8 mouse cellular contexts compared by ENCODE assay signal in genomic region chr3:90475151-90475830, GRCm38 (mm10). TPM values are rescaled to one million over a fixed set of nuclear protein-coding genes. Genes with fewer than 3 reads are reported as not detected.
A peak's percentile ranks its signal among the peaks of the same experiment; 100 is the strongest.
DNase-seq lines count a peak whose midpoint lies in the region; ATAC-seq and TF ChIP-seq lines count a peak whose summit lies in the region.

No protein-coding gene starts in this region.

- peak overlapping the region; percentile 89 for H3K4me3 ChIP-seq in heart, embryonic 10.5 days
- peak overlapping the region; percentile 44 to 48 for H3K4me3 ChIP-seq in MEL (ENCODE audit: control insufficient read depth in 1 of 2, insufficient read depth in 1 of 2, low read depth in 2 of 2, low read length in 2 of 2)
- peak overlapping the region; percentile 30 for H3K4me3 ChIP-seq in forebrain, embryonic 13.5 days
- H3K4me3 ChIP-seq in liver, embryonic 15.5 days (replicated peaks) = peak overlapping the region; percentile 54

- H3K4me2 ChIP-seq in forebrain, embryonic 13.5 days = peak overlapping the region; percentile 39
- peak overlapping the region; percentile 62 for H3K4me2 ChIP-seq in liver, embryonic 15.5 days

- DNase-seq in heart, embryonic 10.5 days (ENCODE audit: low spot score) = no peak
- no peak for DNase-seq in heart, postnatal 4 days
- DNase-seq in MEL (ENCODE audit: low read depth, low spot score) = peak; percentile 74
- no peak for DNase-seq in adrenal gland, postnatal 25 days
- DNase-seq in embryo, embryonic 9.5 days (ENCODE audit: extremely low spot score) = no peak
- no peak for DNase-seq in yolk sac, embryonic 10.5 days (ENCODE audit: low spot score)

- H3K27me3 ChIP-seq in heart, embryonic 10.5 days (ENCODE audit: insufficient read depth, poor library complexity, severe bottlenecking) = no peaks in the 10 kb centered on the region
- H3K27me3 ChIP-seq in MEL (ENCODE audit: control insufficient read depth in 1 of 2, insufficient read depth in 2 of 2, low read length in 2 of 2) = no peaks in the 10 kb centered on the region
- no peaks in the 10 kb centered on the region for H3K27me3 ChIP-seq in forebrain, embryonic 13.5 days
- H3K27me3 ChIP-seq in liver, embryonic 15.5 days = no peaks in the 10 kb centered on the region

- H3K4me1 ChIP-seq in heart, embryonic 10.5 days = peaks cover 10% of the 10 kb centered on the region; the same call in 1 of the 2 replicates
- H3K4me1 ChIP-seq in MEL (ENCODE audit: control insufficient read depth in 1 of 2, insufficient read depth in 2 of 2, low read length in 2 of 2) = peaks cover 3 to 18% of the 10 kb centered on the region in 2 experiments; a peak in 2 of 4 replicates
- H3K4me1 ChIP-seq in forebrain, embryonic 13.5 days = peaks cover 13% of the 10 kb centered on the region
- peaks cover 20% of the 10 kb centered on the region for H3K4me1 ChIP-seq in liver, embryonic 15.5 days (replicated peaks)

- no peak overlapping the region for H3K27ac ChIP-seq in heart, embryonic 10.5 days
- no peak overlapping the region for H3K27ac ChIP-seq in MEL (ENCODE audit: control insufficient read depth, low read depth, low read length)
- H3K27ac ChIP-seq in forebrain, embryonic 13.5 days = no peak overlapping the region
- H3K27ac ChIP-seq in liver, embryonic 15.5 days (replicated peaks) = no peak overlapping the region

- no peak for TF ChIP-seq EP300 in MEL (IDR thresholded peaks at IDR 0.05; ENCODE audit: low read depth in 1 of 2, low read length in 2 of 2)

- 41% methylated on average over 16 of the region's 16 CpGs for WGBS in heart, embryonic 10.5 days
- 43% methylated on average over 16 of the region's 16 CpGs for WGBS in forebrain, embryonic 13.5 days
- WGBS in liver, embryonic 15.5 days (ENCODE audit: insufficient replicate concordance) = 34% methylated on average over 16 of the region's 16 CpGs

- no peak for TF ChIP-seq POLR2A in MEL (IDR thresholded peaks at IDR 0.05; ENCODE audit: control insufficient read depth in 1 of 2, insufficient read depth in 1 of 2, low read depth in 1 of 2, low read length in 2 of 2, poor library complexity in 1 of 2)

- TF ChIP-seq CTCF in MEL (IDR thresholded peaks at IDR 0.05 in 2 of 3, conservative IDR thresholded peaks at IDR 0.05 in 1 of 3; ENCODE audit: control insufficient read depth in 1 of 3, insufficient read depth in 1 of 3, low read depth in 2 of 3, low read length in 3 of 3, poor library complexity in 1 of 3, severe bottlenecking in 1 of 3) = no peak; a peak in 1 of 6 replicates

- peaks cover 24% of the 10 kb centered on the region for H3K79me2 ChIP-seq in MEL (ENCODE audit: control insufficient read depth, insufficient read depth, low read length, poor library complexity)

- H3K9me3 ChIP-seq in heart, embryonic 10.5 days = no peaks in the 10 kb centered on the region
- no peaks in the 10 kb centered on the region for H3K9me3 ChIP-seq in MEL (replicated peaks; ENCODE audit: insufficient read depth, low read length)
- no peaks in the 10 kb centered on the region for H3K9me3 ChIP-seq in forebrain, embryonic 13.5 days (replicated peaks)
- H3K9me3 ChIP-seq in liver, embryonic 15.5 days (replicated peaks) = no peaks in the 10 kb centered on the region

- TF ChIP-seq RAD21 in MEL (IDR thresholded peaks at IDR 0.05; ENCODE audit: low read depth, low read length) = no peak

- H3K9ac ChIP-seq in MEL (ENCODE audit: control insufficient read depth, low read depth, low read length, poor library complexity, severe bottlenecking) = peak overlapping the region; percentile 28
- no peak overlapping the region for H3K9ac ChIP-seq in forebrain, embryonic 13.5 days
- no peak overlapping the region for H3K9ac ChIP-seq in liver, embryonic 15.5 days

- H3K36me3 ChIP-seq in heart, embryonic 10.5 days = peaks cover 27% of the 10 kb centered on the region
- H3K36me3 ChIP-seq in MEL (ENCODE audit: control insufficient read depth in 1 of 2, insufficient read depth in 2 of 2, low read length in 2 of 2) = peaks cover 14 to 26% of the 10 kb centered on the region in 2 experiments
- peaks cover 25% of the 10 kb centered on the region for H3K36me3 ChIP-seq in forebrain, embryonic 13.5 days (ENCODE audit: poor library complexity, severe bottlenecking)
- H3K36me3 ChIP-seq in liver, embryonic 15.5 days (replicated peaks) = peaks cover 26% of the 10 kb centered on the region

- ATAC-seq in forebrain, embryonic 13.5 days = peak; percentile 39
- ATAC-seq in liver, embryonic 15.5 days (ENCODE audit: insufficient read depth) = peak; percentile 2

TF ChIP-seq in MEL, 35 proteins besides CTCF, POLR2A, EP300 and RAD21:
- TF ChIP-seq ZNF384 (IDR thresholded peaks at IDR 0.05; ENCODE audit: low read depth, low read length) (peak; percentile 84), GABPA (IDR thresholded peaks at IDR 0.05; ENCODE audit: low read depth, low read length) (no peak)

RNA-seq across cellular contexts. Expression of gene Ilf2, which starts 0.6 kb away (rescaled TPM):
- polyA plus RNA-seq in heart, embryonic 10.5 days (2016; fragmentation: Nextera tagmentation; extraction: Ambion mirVana) = 149 and 215 TPM in 2 replicates
- 10 to 100 TPM; 69.0 to 74.2 TPM for total RNA-seq in heart, postnatal 4 days (2021)
- 162 and 175 TPM in 2 replicates for total RNA-seq in MEL (2012; rRNA removed)
- polyA plus RNA-seq in MEL (2012; ENCODE audit: insufficient read depth in 1 of 2, insufficient read length in 2 of 2, low read depth in 1 of 2, low replicate concordance in 2 of 2, missing spikeins in 1 of 2) = 100 to 1,000 TPM; 107 to 223 TPM
- 367 and 388 TPM in 2 replicates for polyA plus RNA-seq in forebrain, embryonic 13.5 days (2015; fragmentation: Nextera tagmentation; extraction: Ambion mirVana)
- polyA plus RNA-seq in liver, embryonic 15.5 days (2015; fragmentation: Nextera tagmentation; extraction: Ambion mirVana) = 48.2 and 50.8 TPM in 2 replicates
- total RNA-seq in adrenal gland, postnatal 25 days (2021) = 65.6 and 65.7 TPM in 2 replicates

RNA-seq across cellular contexts. Expression of gene Npr1, which starts 9.6 kb away (rescaled TPM):
- polyA plus RNA-seq in heart, embryonic 10.5 days (2016; fragmentation: Nextera tagmentation; extraction: Ambion mirVana) = 7.1 and 8.7 TPM in 2 replicates
- total RNA-seq in heart, postnatal 4 days (2021) = 10 to 100 TPM; 30.4 to 33.0 TPM
- not detected in 2 replicates for total RNA-seq in MEL (2012; rRNA removed)
- under 1 TPM in 1 of 2 experiments, not detected in 1; 0.11 TPM for polyA plus RNA-seq in MEL (2012; ENCODE audit: insufficient read depth in 1 of 2, insufficient read length in 2 of 2, low read depth in 1 of 2, low replicate concordance in 2 of 2, missing spikeins in 1 of 2)
- 2.3 and 2.8 TPM in 2 replicates for polyA plus RNA-seq in forebrain, embryonic 13.5 days (2015; fragmentation: Nextera tagmentation; extraction: Ambion mirVana)
- polyA plus RNA-seq in liver, embryonic 15.5 days (2015; fragmentation: Nextera tagmentation; extraction: Ambion mirVana) = 3.7 and 4.8 TPM in 2 replicates
- total RNA-seq in adrenal gland, postnatal 25 days (2021) = 224 and 269 TPM in 2 replicates

RNA-seq across cellular contexts. Expression of gene Snapin, which starts 15.5 kb away (rescaled TPM):
- 71.7 and 74.4 TPM in 2 replicates for polyA plus RNA-seq in heart, embryonic 10.5 days (2016; fragmentation: Nextera tagmentation; extraction: Ambion mirVana)
- 10 to 100 TPM; 50.0 to 58.0 TPM for total RNA-seq in heart, postnatal 4 days (2021)
- 24.5 and 25.2 TPM in 2 replicates for total RNA-seq in MEL (2012; rRNA removed)
- polyA plus RNA-seq in MEL (2012; ENCODE audit: insufficient read depth in 1 of 2, insufficient read length in 2 of 2, low read depth in 1 of 2, low replicate concordance in 2 of 2, missing spikeins in 1 of 2) = 10 to 100 TPM in 1 of 2 experiments, not detected in 1; 46.8 TPM
- polyA plus RNA-seq in forebrain, embryonic 13.5 days (2015; fragmentation: Nextera tagmentation; extraction: Ambion mirVana) = 73.5 and 76.5 TPM in 2 replicates
- polyA plus RNA-seq in liver, embryonic 15.5 days (2015; fragmentation: Nextera tagmentation; extraction: Ambion mirVana) = 16.2 and 17.8 TPM in 2 replicates
- total RNA-seq in adrenal gland, postnatal 25 days (2021) = 67.2 and 74.0 TPM in 2 replicates

RNA-seq across cellular contexts. Expression of gene Chtop, which starts 34.0 kb away (rescaled TPM):
- polyA plus RNA-seq in heart, embryonic 10.5 days (2016; fragmentation: Nextera tagmentation; extraction: Ambion mirVana) = 120 and 136 TPM in 2 replicates
- 100 to 1,000 TPM; 140 to 143 TPM for total RNA-seq in heart, postnatal 4 days (2021)
- 201 and 202 TPM in 2 replicates for total RNA-seq in MEL (2012; rRNA removed)
- polyA plus RNA-seq in MEL (2012; ENCODE audit: insufficient read depth in 1 of 2, insufficient read length in 2 of 2, low read depth in 1 of 2, low replicate concordance in 2 of 2, missing spikeins in 1 of 2) = 100 to 1,000 TPM in 1 of 2 experiments, not detected in 1; 320 TPM
- polyA plus RNA-seq in forebrain, embryonic 13.5 days (2015; fragmentation: Nextera tagmentation; extraction: Ambion mirVana) = 214 and 215 TPM in 2 replicates
- 49.8 and 51.6 TPM in 2 replicates for polyA plus RNA-seq in liver, embryonic 15.5 days (2015; fragmentation: Nextera tagmentation; extraction: Ambion mirVana)
- total RNA-seq in adrenal gland, postnatal 25 days (2021) = 115 and 124 TPM in 2 replicates

RNA-seq across cellular contexts. Expression of gene S100a1, which starts 38.9 kb away (rescaled TPM):
- 64.6 and 111 TPM in 2 replicates for polyA plus RNA-seq in heart, embryonic 10.5 days (2016; fragmentation: Nextera tagmentation; extraction: Ambion mirVana)
- total RNA-seq in heart, postnatal 4 days (2021) = 100 to 1,000 TPM; 282 to 313 TPM
- 8.7 and 14.4 TPM in 2 replicates for total RNA-seq in MEL (2012; rRNA removed)
- polyA plus RNA-seq in MEL (2012; ENCODE audit: insufficient read depth in 1 of 2, insufficient read length in 2 of 2, low read depth in 1 of 2, low replicate concordance in 2 of 2, missing spikeins in 1 of 2) = 10 to 100 TPM in 1 of 2 experiments, not detected in 1; 22.2 TPM
- polyA plus RNA-seq in forebrain, embryonic 13.5 days (2015; fragmentation: Nextera tagmentation; extraction: Ambion mirVana) = 5.0 and 6.8 TPM in 2 replicates
- 24.3 and 24.4 TPM in 2 replicates for polyA plus RNA-seq in liver, embryonic 15.5 days (2015; fragmentation: Nextera tagmentation; extraction: Ambion mirVana)
- total RNA-seq in adrenal gland, postnatal 25 days (2021) = 108 and 131 TPM in 2 replicates

Comparison
In these comparisons a context has a peak if more than half of its experiments do, and no peak if none do; other contexts are left out.
1. H3K4me3 ChIP-seq: peak in every context shown above with its lines; median percentile 89 in heart, embryonic 10.5 days; 54 in liver, embryonic 15.5 days; 46 in MEL; 30 in forebrain, embryonic 13.5 days.